Mouse (Mus musculus): ENCODE data around the gene Rab1a. TPM values are rescaled to one million over a fixed set of nuclear protein-coding genes. Genes with fewer than 3 reads are reported as not detected.

The Rab1a gene
- polyA plus RNA-seq, 1 experiment from 2014 or later: 322 TPM

- Histone ChIP-seq H3K4me1 (peaks cover 4% of the 10 kb centered on the region; the same call in 1 of the 2 replicates), H3K27me3 (replicated peaks) (no peaks in the 10 kb centered on the region), H3K27ac (replicated peaks) (no peak overlapping the region), H3K9me3 (replicated peaks) (no peaks in the 10 kb centered on the region), H3K36me3 (peaks cover 64% of the 10 kb centered on the region), H3K4me2 (no peak overlapping the region), H3K9ac (replicated peaks) (no peak overlapping the region), H3K4me3 (replicated peaks) (no peak overlapping the region)
- ATAC-seq (ENCODE audit: low FRiP score): no peak
- WGBS: 97% methylated on average over 4 of the region's 4 CpGs
Observed at GRCm38 (mm10) chr11:20225938-20226337, 24.7 kb downstream of the Rab1a start.

GRCm38 (mm10) chr11:20228666-20229065 lies 27.4 kb downstream of the Rab1a start:
- peaks cover 71% of the 10 kb centered on the region for H3K36me3 ChIP-seq

GRCm38 (mm10) chr11:20229311-20229710 lies 28.1 kb downstream of the Rab1a start:
- ATAC-seq (ENCODE audit: low FRiP score): no peak
- Histone ChIP-seq H3K9ac (replicated peaks) (no peak overlapping the region), H3K36me3 (peaks cover 70% of the 10 kb centered on the region), H3K27me3 (replicated peaks) (no peaks in the 10 kb centered on the region), H3K9me3 (replicated peaks) (no peaks in the 10 kb centered on the region), H3K4me2 (no peak overlapping the region), H3K4me3 (replicated peaks) (no peak overlapping the region), H3K4me1 (peaks cover 4% of the 10 kb centered on the region; the same call in 1 of the 2 replicates), H3K27ac (replicated peaks) (no peak overlapping the region)
- WGBS: 93% methylated on average over 4 of the region's 4 CpGs

More at GRCm38 (mm10) chr11:20228666-20229065, 27.4 kb downstream of the Rab1a start:
- Histone ChIP-seq H3K9ac (replicated peaks) (no peak overlapping the region), H3K4me2 (no peak overlapping the region), H3K9me3 (replicated peaks) (no peaks in the 10 kb centered on the region), H3K27ac (replicated peaks) (no peak overlapping the region), H3K27me3 (replicated peaks) (no peaks in the 10 kb centered on the region), H3K4me3 (replicated peaks) (no peak overlapping the region), H3K4me1 (peaks cover 4% of the 10 kb centered on the region; the same call in 1 of the 2 replicates)
- WGBS: 86% methylated on average over 5 of the region's 5 CpGs
- no peak for ATAC-seq (ENCODE audit: low FRiP score)

- H3K9me3 ChIP-seq (replicated peaks): no peaks in the 10 kb centered on the region
- no peak overlapping the region for H3K9ac ChIP-seq (replicated peaks)
- H3K4me2 ChIP-seq: no peak overlapping the region
- 87% methylated on average over 1 of the region's 1 CpGs for WGBS
- H3K4me1 ChIP-seq: peaks cover 4% of the 10 kb centered on the region; the same call in 1 of the 2 replicates
- no peak overlapping the region for H3K27ac ChIP-seq (replicated peaks)
- H3K27me3 ChIP-seq (replicated peaks): no peaks in the 10 kb centered on the region
- ATAC-seq (ENCODE audit: low FRiP score): no peak
- no peak overlapping the region for H3K4me3 ChIP-seq (replicated peaks)
- peaks cover 72% of the 10 kb centered on the region for H3K36me3 ChIP-seq
Observed at GRCm38 (mm10) chr11:20230286-20230685, 29.1 kb downstream of the Rab1a start.

GRCm38 (mm10) chr11:20231128-20231878 lies 30.1 kb downstream of the Rab1a start:
- H3K36me3 ChIP-seq: peaks cover 72% of the 10 kb centered on the region
- no peak for ATAC-seq (ENCODE audit: low FRiP score)

GRCm38 (mm10) chr11:20232016-20232755 lies 31.0 kb downstream of the Rab1a start:
- 89% methylated on average over 4 of the region's 5 CpGs for WGBS
- H3K4me2 ChIP-seq: no peak overlapping the region
- peaks cover 80% of the 10 kb centered on the region for H3K36me3 ChIP-seq
- H3K9me3 ChIP-seq (replicated peaks): no peaks in the 10 kb centered on the region
- peaks cover 4% of the 10 kb centered on the region; the same call in 1 of the 2 replicates for H3K4me1 ChIP-seq
- ATAC-seq (ENCODE audit: low FRiP score): no peak
- H3K27me3 ChIP-seq (replicated peaks): no peaks in the 10 kb centered on the region
- peak overlapping the region; percentile 64 for H3K27ac ChIP-seq (replicated peaks)
- no peak overlapping the region for H3K4me3 ChIP-seq (replicated peaks)
- no peak overlapping the region for H3K9ac ChIP-seq (replicated peaks)

More at GRCm38 (mm10) chr11:20231128-20231878, 30.1 kb downstream of the Rab1a start:
- Histone ChIP-seq H3K9ac (replicated peaks) (no peak overlapping the region), H3K27ac (replicated peaks) (peak overlapping the region; percentile 64), H3K4me1 (peaks cover 4% of the 10 kb centered on the region; the same call in 1 of the 2 replicates), H3K4me3 (replicated peaks) (no peak overlapping the region), H3K27me3 (replicated peaks) (no peaks in the 10 kb centered on the region), H3K9me3 (replicated peaks) (no peaks in the 10 kb centered on the region), H3K4me2 (no peak overlapping the region)
- 43% methylated on average over 8 of the region's 8 CpGs for WGBS

GRCm38 (mm10) chr11:20234233-20234632 lies 33.0 kb downstream of the Rab1a start:
- H3K36me3 ChIP-seq: peaks cover 80% of the 10 kb centered on the region
- H3K27ac ChIP-seq (replicated peaks): no peak overlapping the region
- H3K4me2 ChIP-seq: no peak overlapping the region
- WGBS: 59% methylated on average over 3 of the region's 3 CpGs
- no peak for ATAC-seq (ENCODE audit: low FRiP score)
- H3K4me1 ChIP-seq: no peaks in the 10 kb centered on the region
- no peaks in the 10 kb centered on the region for H3K27me3 ChIP-seq (replicated peaks)
- H3K9ac ChIP-seq (replicated peaks): no peak overlapping the region
- H3K9me3 ChIP-seq (replicated peaks): no peaks in the 10 kb centered on the region
- H3K4me3 ChIP-seq (replicated peaks): no peak overlapping the region

- H3K9ac ChIP-seq (replicated peaks): no peak overlapping the region
- 0 out of 2 replicates have a peak, but pooled peaks cover 3% of the 10 kb centered on the region for H3K4me1 ChIP-seq
- WGBS: 97% methylated on average over 7 of the region's 7 CpGs
- no peak for ATAC-seq (ENCODE audit: low FRiP score)
- H3K27ac ChIP-seq (replicated peaks): no peak overlapping the region
- no peaks in the 10 kb centered on the region for H3K9me3 ChIP-seq (replicated peaks)
- H3K27me3 ChIP-seq (replicated peaks): no peaks in the 10 kb centered on the region
- no peak overlapping the region for H3K4me2 ChIP-seq
- no peak overlapping the region for H3K4me3 ChIP-seq (replicated peaks)
- peaks cover 80% of the 10 kb centered on the region for H3K36me3 ChIP-seq
Observed at GRCm38 (mm10) chr11:20237018-20237417, 35.8 kb downstream of the Rab1a start.

- WGBS: 95% methylated on average over 3 of the region's 3 CpGs
- no peak overlapping the region for H3K9ac ChIP-seq (replicated peaks)
- H3K4me1 ChIP-seq: 0 out of 2 replicates have a peak, but pooled peaks cover 3% of the 10 kb centered on the region
- H3K36me3 ChIP-seq: peaks cover 72% of the 10 kb centered on the region
- no peaks in the 10 kb centered on the region for H3K27me3 ChIP-seq (replicated peaks)
- H3K4me2 ChIP-seq: no peak overlapping the region
- H3K9me3 ChIP-seq (replicated peaks): no peaks in the 10 kb centered on the region
- ATAC-seq (ENCODE audit: low FRiP score): no peak
- H3K4me3 ChIP-seq (replicated peaks): no peak overlapping the region
- no peak overlapping the region for H3K27ac ChIP-seq (replicated peaks)
Observed at GRCm38 (mm10) chr11:20237976-20238375, 36.7 kb downstream of the Rab1a start.

GRCm38 (mm10) chr11:20239279-20239861 lies 38.1 kb downstream of the Rab1a start:
- Histone ChIP-seq H3K27me3 (replicated peaks) (no peaks in the 10 kb centered on the region), H3K4me3 (replicated peaks) (no peak overlapping the region), H3K9me3 (replicated peaks) (no peaks in the 10 kb centered on the region), H3K9ac (replicated peaks) (no peak overlapping the region), H3K4me2 (no peak overlapping the region), H3K27ac (replicated peaks) (no peak overlapping the region), H3K4me1 (peaks cover 12% of the 10 kb centered on the region; the same call in 1 of the 2 replicates), H3K36me3 (peaks cover 64% of the 10 kb centered on the region)
- ATAC-seq (ENCODE audit: low FRiP score): no peak
- WGBS: 93% methylated on average over 9 of the region's 9 CpGs

- ATAC-seq (ENCODE audit: low FRiP score): no peak
- WGBS: 92% methylated on average over 5 of the region's 5 CpGs
Observed at GRCm38 (mm10) chr11:20240331-20240730, 39.1 kb downstream of the Rab1a start.

More at GRCm38 (mm10) chr11:20240331-20240730, 39.1 kb downstream of the Rab1a start:
- H3K27ac ChIP-seq (replicated peaks): no peak overlapping the region
- no peaks in the 10 kb centered on the region for H3K27me3 ChIP-seq (replicated peaks)
- H3K4me2 ChIP-seq: no peak overlapping the region
- H3K4me3 ChIP-seq (replicated peaks): no peak overlapping the region
- H3K9me3 ChIP-seq (replicated peaks): no peaks in the 10 kb centered on the region
- no peak overlapping the region for H3K9ac ChIP-seq (replicated peaks)
- peaks cover 54% of the 10 kb centered on the region for H3K36me3 ChIP-seq
- H3K4me1 ChIP-seq: peaks cover 17% of the 10 kb centered on the region

Data from neural tube, embryonic 15.5 days (tissue).